Mouse (Mus musculus): ENCODE results near the gene Tmem97. TPM values are rescaled to one million over a fixed set of nuclear protein-coding genes. Genes with fewer than 3 reads are reported as not detected.
"Not testable (repeated sequence)": the region's sequence is repeated elsewhere in the genome, so short reads cannot be mapped to it uniquely, and the experiment has no call there.

Tmem97 gene
- polyA plus RNA-seq, 1 experiment from 2014 or later, result 160 TPM

DNA sequence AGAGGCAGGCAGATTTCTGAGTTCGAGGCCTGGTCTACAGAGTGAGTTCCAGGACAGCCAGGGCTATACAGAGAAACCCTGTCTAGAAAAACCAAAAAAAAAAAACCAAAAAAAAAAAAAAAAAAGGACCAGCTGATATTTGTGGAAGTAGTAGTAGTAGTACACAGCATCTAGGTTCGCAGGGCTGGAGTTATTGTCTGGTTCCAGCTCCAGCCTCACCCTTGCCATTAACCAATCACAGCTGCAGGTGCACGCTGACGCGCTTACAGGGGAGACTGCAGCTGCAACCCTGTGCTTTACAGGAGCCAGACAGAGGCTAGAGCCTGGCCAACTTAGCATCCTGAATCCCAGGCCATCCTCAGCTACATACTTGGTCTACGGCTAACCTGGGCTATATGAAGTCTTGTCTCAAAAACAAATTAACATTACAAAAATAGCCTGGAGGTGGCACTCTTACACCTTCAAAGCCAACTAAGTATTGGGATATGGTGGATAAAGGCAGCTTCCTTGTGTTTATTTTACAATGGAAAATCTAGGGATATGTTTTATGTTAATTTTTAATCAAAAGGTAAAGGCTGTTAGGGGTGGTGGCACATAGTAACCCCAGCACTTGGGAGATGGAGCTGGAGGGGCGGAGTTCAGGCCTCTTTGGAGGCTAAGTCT is 6.0 kb downstream of the Tmem97 start:
- Histone ChIP-seq H3K4me2 (ENCODE audit: low read length) (no peak overlapping the region), H3K27ac (ENCODE audit: low read depth) (no peak overlapping the region), H3K36me3 (ENCODE audit: control insufficient read depth, insufficient read depth, low read length) (peaks cover 43% of the 10 kb centered on the region), H3K27me3 (replicated peaks; ENCODE audit: control insufficient read depth, insufficient read depth, low read length) (no peaks in the 10 kb centered on the region), H3K4me3 (ENCODE audit: low read depth, low read length) (no peak overlapping the region), H3K9ac (ENCODE audit: low read length) (no peak overlapping the region), H3K4me1 (replicated peaks; ENCODE audit: control insufficient read depth, insufficient read depth, low read length) (peaks cover 10% of the 10 kb centered on the region), H3K9me3 (ENCODE audit: control insufficient read depth, low read length) (no peaks in the 10 kb centered on the region)
- ATAC-seq (replicated peaks; ENCODE audit: low FRiP score, low TSS enrichment, low read depth) (no peak), DNase-seq (ENCODE audit: low spot score) (no peak)
- 96% methylated on average over 7 of the region's 7 CpGs for WGBS

DNA sequence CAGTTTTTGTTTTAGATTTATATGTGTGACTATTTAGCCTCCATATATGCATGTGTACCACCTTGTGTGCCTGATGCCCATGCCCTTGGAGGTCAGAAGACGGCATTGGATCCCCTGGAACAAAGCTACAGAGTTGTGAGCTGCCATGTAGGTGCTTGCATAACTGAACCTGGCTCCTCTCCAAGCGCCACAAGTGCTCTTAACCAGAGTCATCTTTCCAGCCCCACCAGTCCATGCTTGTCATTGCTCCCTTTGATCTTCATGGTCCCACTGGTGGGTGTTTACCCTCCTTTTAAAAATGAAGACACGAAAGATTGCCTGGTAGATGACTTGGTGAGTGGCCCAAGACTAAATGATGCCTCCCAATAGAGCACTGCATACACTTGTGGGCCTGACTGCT is 10.2 kb downstream of the Tmem97 start:
- ATAC-seq (replicated peaks; ENCODE audit: low FRiP score, low TSS enrichment, low read depth), result no peak
- Histone ChIP-seq H3K9ac (ENCODE audit: low read length) (no peak overlapping the region), H3K9me3 (ENCODE audit: control insufficient read depth, low read length) (no peaks in the 10 kb centered on the region), H3K4me2 (ENCODE audit: low read length) (no peak overlapping the region), H3K4me1 (replicated peaks; ENCODE audit: control insufficient read depth, insufficient read depth, low read length) (peaks cover 10% of the 10 kb centered on the region), H3K27ac (ENCODE audit: low read depth) (no peak overlapping the region), H3K4me3 (ENCODE audit: low read depth, low read length) (no peak overlapping the region), H3K36me3 (ENCODE audit: control insufficient read depth, insufficient read depth, low read length) (peaks cover 56% of the 10 kb centered on the region), H3K27me3 (replicated peaks; ENCODE audit: control insufficient read depth, insufficient read depth, low read length) (no peaks in the 10 kb centered on the region)
- 79% methylated on average over 3 of the region's 3 CpGs for WGBS
- no peak for DNase-seq (ENCODE audit: low spot score)

DNA sequence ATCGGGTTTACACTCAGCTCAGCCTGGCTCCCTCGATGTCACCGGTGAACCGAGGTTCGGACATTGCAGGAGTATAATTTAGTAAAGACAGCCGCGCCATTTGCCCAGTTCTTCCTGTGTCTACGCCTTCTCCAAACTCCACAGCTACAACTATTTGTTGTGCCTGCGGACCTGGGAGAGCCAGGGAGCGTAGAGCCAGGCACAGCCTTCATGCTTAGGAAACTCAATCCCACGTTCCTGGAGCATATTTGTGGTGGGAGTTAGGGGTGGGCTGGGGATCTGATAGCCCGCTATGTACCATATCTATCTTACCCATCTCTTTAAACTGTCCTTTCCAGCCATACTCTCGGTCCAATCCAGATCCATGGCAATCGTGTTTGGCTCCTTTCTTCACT is 13.9 kb downstream of the Tmem97 start:
- Histone ChIP-seq H3K4me2 (ENCODE audit: low read length) (peak overlapping the region; percentile 90), H3K9me3 (ENCODE audit: control insufficient read depth, low read length) (no peaks in the 10 kb centered on the region), H3K4me1 (replicated peaks; ENCODE audit: control insufficient read depth, insufficient read depth, low read length) (peaks cover 22% of the 10 kb centered on the region), H3K9ac (ENCODE audit: low read length) (peak overlapping the region; percentile 88), H3K36me3 (ENCODE audit: control insufficient read depth, insufficient read depth, low read length) (peaks cover 34% of the 10 kb centered on the region), H3K4me3 (ENCODE audit: low read depth, low read length) (peak overlapping the region; percentile 79), H3K27me3 (replicated peaks; ENCODE audit: control insufficient read depth, insufficient read depth, low read length) (no peaks in the 10 kb centered on the region), H3K27ac (ENCODE audit: low read depth) (peak overlapping the region; percentile 79)
- no peak for ATAC-seq (replicated peaks; ENCODE audit: low FRiP score, low TSS enrichment, low read depth)
- DNase-seq (ENCODE audit: low spot score), result no peak
- 2% methylated on average over 14 of the region's 14 CpGs for WGBS

DNA sequence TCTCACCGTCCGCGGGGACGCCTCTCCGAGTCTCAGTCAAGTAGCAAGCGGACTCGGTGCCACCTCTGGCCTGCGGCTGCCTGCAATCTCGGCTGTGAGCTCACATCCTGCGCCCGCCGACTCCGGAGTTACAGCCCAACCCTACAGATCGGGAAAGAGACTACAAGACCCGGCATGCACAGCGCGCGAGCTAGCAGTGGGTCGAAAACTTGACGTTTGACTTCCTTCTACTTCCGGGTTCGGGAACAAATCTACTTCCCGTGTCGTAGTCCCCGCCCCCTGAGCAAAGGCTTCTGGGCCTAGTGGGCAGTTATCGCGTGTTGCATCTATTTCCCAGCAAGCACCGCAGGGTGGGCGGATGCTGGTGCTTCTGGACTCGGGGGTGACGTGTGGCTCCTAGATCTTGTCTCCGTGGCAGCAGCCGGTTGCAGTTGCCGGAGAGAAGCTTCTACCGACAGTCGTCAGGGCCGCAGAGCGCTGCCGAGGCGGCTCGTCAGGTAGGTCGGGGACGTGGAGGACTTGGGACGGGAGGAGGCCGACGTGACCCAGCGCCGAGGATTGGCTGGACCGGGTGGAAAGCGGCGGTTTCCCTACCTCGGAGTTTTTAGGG is 14.4 kb downstream of the Tmem97 start, which contains the start of the genes Tnfaip1 and Ift20:
Tnfaip1 (minus strand) TSS at position 253 of the 610 bp plus-strand sequence.
Ift20 (plus strand) TSS at position 282 of the 610 bp plus-strand sequence.
- Histone ChIP-seq H3K27me3 (replicated peaks; ENCODE audit: control insufficient read depth, insufficient read depth, low read length) (no peaks in the 10 kb centered on the region), H3K9ac (ENCODE audit: low read length) (peak within 1 kb of the TSS; percentile 88), H3K4me3 (ENCODE audit: low read depth, low read length) (peak within 1 kb of the TSS; percentile 79), H3K27ac (ENCODE audit: low read depth) (peak within 1 kb of the TSS; percentile 79), H3K9me3 (ENCODE audit: control insufficient read depth, low read length) (no peaks in the 10 kb centered on the region), H3K4me2 (ENCODE audit: low read length) (peak within 1 kb of the TSS; percentile 90), H3K4me1 (replicated peaks; ENCODE audit: control insufficient read depth, insufficient read depth, low read length) (peaks cover 22% of the 10 kb centered on the region), H3K36me3 (ENCODE audit: control insufficient read depth, insufficient read depth, low read length) (peaks cover 30% of the 10 kb centered on the region)
- under 1% methylated on average over 52 of the region's 52 CpGs for WGBS
- DNase-seq (ENCODE audit: low spot score) (peak; percentile 95), ATAC-seq (replicated peaks; ENCODE audit: low FRiP score, low TSS enrichment, low read depth) (peak; percentile 95)

DNA sequence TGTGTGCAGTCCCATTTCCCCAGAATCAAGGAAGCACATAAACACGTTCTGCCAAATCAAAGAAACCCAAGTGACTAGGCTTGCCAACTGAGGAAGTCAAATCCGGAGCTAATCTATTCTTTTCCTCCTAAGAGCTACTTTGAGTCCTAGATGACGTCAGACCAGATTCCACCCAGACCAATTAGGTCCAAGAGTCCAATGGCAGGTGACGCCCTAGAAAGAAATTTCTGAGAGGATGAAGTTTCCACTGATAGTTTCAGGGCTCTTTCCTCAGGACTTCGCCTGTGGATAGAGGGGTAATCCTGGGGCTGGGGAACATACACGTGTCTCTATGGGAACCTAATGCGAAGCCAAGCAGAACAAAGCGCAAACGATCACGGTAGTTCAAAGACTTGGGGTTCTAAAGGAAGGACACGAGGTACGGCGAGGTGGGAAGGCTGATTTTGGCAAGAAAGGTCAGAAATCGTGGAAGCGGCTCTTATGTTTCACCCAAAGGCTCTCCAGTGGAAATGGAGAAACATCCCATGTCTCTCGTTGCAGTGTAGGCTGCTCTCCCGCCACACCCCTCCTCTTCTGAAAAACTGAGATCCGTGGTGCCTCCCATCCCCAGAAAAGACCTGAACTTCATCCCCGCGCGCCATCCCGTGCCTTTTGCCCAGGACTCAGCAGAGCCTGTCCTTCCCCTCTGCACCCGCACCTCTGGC is 15.0 kb downstream of the Tmem97 start:
- under 1% methylated on average over 23 of the region's 23 CpGs for WGBS
- Histone ChIP-seq H3K4me1 (replicated peaks; ENCODE audit: control insufficient read depth, insufficient read depth, low read length) (peaks cover 27% of the 10 kb centered on the region), H3K27me3 (replicated peaks; ENCODE audit: control insufficient read depth, insufficient read depth, low read length) (no peaks in the 10 kb centered on the region), H3K9ac (ENCODE audit: low read length) (peak overlapping the region; percentile 66), H3K4me2 (ENCODE audit: low read length) (peak overlapping the region; percentile 72), H3K27ac (ENCODE audit: low read depth) (peak overlapping the region; percentile 79), H3K9me3 (ENCODE audit: control insufficient read depth, low read length) (no peaks in the 10 kb centered on the region), H3K4me3 (ENCODE audit: low read depth, low read length) (peak overlapping the region; percentile 79), H3K36me3 (ENCODE audit: control insufficient read depth, insufficient read depth, low read length) (peaks cover 23% of the 10 kb centered on the region)
- peak; percentile 75 for DNase-seq (ENCODE audit: low spot score)
- ATAC-seq (replicated peaks; ENCODE audit: low FRiP score, low TSS enrichment, low read depth), result peak; percentile 52

DNA sequence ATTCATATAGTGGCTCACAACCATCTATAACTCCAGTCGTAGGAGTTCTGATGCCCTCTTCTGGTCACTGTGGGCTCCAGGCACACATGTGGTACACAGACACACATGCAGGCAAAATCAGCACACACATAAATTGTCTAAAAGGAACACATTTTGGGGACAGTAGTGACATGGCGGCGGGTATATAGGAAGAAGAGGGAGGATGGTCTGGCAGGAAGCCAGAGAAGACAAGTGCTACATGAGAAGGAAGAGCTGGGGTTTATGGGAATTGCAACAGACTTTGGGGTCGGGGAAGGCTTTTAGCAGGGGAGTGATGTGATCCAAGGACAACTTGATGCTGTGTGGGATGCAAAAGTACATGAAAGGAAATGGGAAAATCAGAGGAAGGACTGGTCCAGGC is 16.1 kb downstream of the Tmem97 start:
- H3K36me3 ChIP-seq (ENCODE audit: control insufficient read depth, insufficient read depth, low read length), result peaks cover 22% of the 10 kb centered on the region
- H3K27me3 ChIP-seq (replicated peaks; ENCODE audit: control insufficient read depth, insufficient read depth, low read length), result no peaks in the 10 kb centered on the region
- no peak overlapping the region for H3K9ac ChIP-seq (ENCODE audit: low read length)
- WGBS, result 90% methylated on average over 4 of the region's 4 CpGs
- H3K9me3 ChIP-seq (ENCODE audit: control insufficient read depth, low read length), result no peaks in the 10 kb centered on the region
- peak overlapping the region; percentile 72 for H3K4me2 ChIP-seq (ENCODE audit: low read length)
- peak overlapping the region; percentile 79 for H3K4me3 ChIP-seq (ENCODE audit: low read depth, low read length)
- peaks cover 27% of the 10 kb centered on the region for H3K4me1 ChIP-seq (replicated peaks; ENCODE audit: control insufficient read depth, insufficient read depth, low read length)
- ATAC-seq (replicated peaks; ENCODE audit: low FRiP score, low TSS enrichment, low read depth) (no peak), DNase-seq (ENCODE audit: low spot score) (no peak)
- H3K27ac ChIP-seq (ENCODE audit: low read depth), result no peak overlapping the region

DNA sequence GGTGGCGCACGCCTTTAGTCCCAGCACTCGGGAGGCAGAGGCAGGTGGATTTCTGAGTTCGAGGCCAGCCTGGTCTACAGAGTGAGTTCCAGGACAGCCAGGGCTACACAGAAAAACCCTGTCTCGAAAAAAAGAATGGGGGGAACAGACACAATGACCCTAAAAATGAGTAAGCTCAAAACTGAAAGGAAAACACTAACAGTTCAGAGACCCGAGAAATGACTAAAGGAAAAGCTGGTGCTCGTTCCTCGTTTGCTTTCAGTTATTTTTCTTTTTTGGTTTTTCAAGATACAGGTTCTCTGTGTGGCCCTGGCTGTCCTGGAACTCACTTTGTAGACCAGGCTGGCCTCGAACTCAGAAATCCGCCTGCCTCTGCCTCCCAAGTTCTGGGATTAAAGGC is 19.1 kb downstream of the Tmem97 start:
- Histone ChIP-seq H3K4me1 (replicated peaks; ENCODE audit: control insufficient read depth, insufficient read depth, low read length) (peaks cover 16% of the 10 kb centered on the region), H3K36me3 (ENCODE audit: control insufficient read depth, insufficient read depth, low read length) (peaks cover 36% of the 10 kb centered on the region)
- not testable (repeated sequence) for ATAC-seq (replicated peaks; ENCODE audit: low FRiP score, low TSS enrichment, low read depth); H3K4me3 ChIP-seq (ENCODE audit: low read depth, low read length); H3K27ac ChIP-seq (ENCODE audit: low read depth); H3K9me3 ChIP-seq (ENCODE audit: control insufficient read depth, low read length); H3K4me2 ChIP-seq (ENCODE audit: low read length); H3K27me3 ChIP-seq (replicated peaks; ENCODE audit: control insufficient read depth, insufficient read depth, low read length); DNase-seq (ENCODE audit: low spot score); H3K9ac ChIP-seq (ENCODE audit: low read length)
- 90% methylated on average over 10 of the region's 10 CpGs for WGBS

DNA sequence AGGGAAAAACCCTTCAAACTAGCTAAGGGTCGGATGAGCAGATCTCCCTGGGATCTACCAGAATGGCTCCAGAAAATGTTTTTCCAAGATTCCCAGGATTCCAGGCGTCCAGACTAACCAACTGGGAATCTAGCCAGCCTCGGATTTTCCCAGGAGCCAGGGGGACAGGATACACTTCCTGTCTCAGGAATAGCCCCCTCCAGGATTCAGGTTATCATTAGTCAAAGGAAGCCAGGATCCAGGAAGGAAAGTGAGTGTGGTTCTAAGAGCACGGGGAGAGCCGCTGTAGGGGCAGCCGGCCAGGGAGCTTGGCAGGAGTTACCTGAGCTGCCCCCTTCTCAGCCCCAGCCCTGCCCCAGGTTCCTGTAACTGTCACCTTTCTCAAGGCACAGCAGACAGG is 19.5 kb downstream of the Tmem97 start:
- Histone ChIP-seq H3K4me2 (ENCODE audit: low read length) (no peak overlapping the region), H3K36me3 (ENCODE audit: control insufficient read depth, insufficient read depth, low read length) (peaks cover 41% of the 10 kb centered on the region), H3K27ac (ENCODE audit: low read depth) (no peak overlapping the region; the same call in 1 of the 2 replicates), H3K9ac (ENCODE audit: low read length) (no peak overlapping the region), H3K4me3 (ENCODE audit: low read depth, low read length) (no peak overlapping the region), H3K27me3 (replicated peaks; ENCODE audit: control insufficient read depth, insufficient read depth, low read length) (no peaks in the 10 kb centered on the region), H3K9me3 (ENCODE audit: control insufficient read depth, low read length) (no peaks in the 10 kb centered on the region), H3K4me1 (replicated peaks; ENCODE audit: control insufficient read depth, insufficient read depth, low read length) (peaks cover 16% of the 10 kb centered on the region)
- WGBS, result 61% methylated on average over 6 of the region's 6 CpGs
- no peak for ATAC-seq (replicated peaks; ENCODE audit: low FRiP score, low TSS enrichment, low read depth)
- DNase-seq (ENCODE audit: low spot score), result no peak

All from intestine, embryonic 14.5 days (tissue).